Mouse (Mus musculus) hindbrain, embryonic 16.5 days (tissue): Measurements from ENCODE around the gene Pdcd2. TPM values are rescaled to one million over a fixed set of nuclear protein-coding genes. Genes with fewer than 3 reads are reported as not detected.
A peak's percentile ranks its signal among the peaks of the same experiment; 100 is the strongest.

ENCODE experiments used
- ATAC-seq: fragments of 200-750 bp; cut with Nextera tagmentation; 2 replicates; pipeline ENCODE4 v1.8.0; 2017; ENCODE audit warnings: moderate TSS enrichment, moderate library complexity
- H3K27ac ChIP-seq: fragments of 300-500 bp; sonication (generic); 2 replicates; pipeline ENCODE4 v1.5.1; 2014; ENCODE audit warnings: low read depth, mild to moderate bottlenecking, control low read depth, low read length, moderate library complexity
- H3K27me3 ChIP-seq: fragments of 300-500 bp; sonication (generic); replicated peaks from 2 replicates; pipeline ENCODE4 v1.6.1; 2014; ENCODE audit warnings: low read length; ENCODE audit not compliant: control insufficient read depth, insufficient read depth
- H3K36me3 ChIP-seq: fragments of 300-500 bp; sonication (generic); 2 replicates; pipeline ENCODE4 v1.6.1; 2014; ENCODE audit warnings: mild to moderate bottlenecking, low read length, moderate library complexity, mixed read lengths; ENCODE audit not compliant: control insufficient read depth, insufficient read depth
- H3K4me1 ChIP-seq: fragments of 300-500 bp; sonication (generic); 2 replicates; pipeline ENCODE4 v1.6.1; 2014; ENCODE audit warnings: low read depth, low read length; ENCODE audit not compliant: control insufficient read depth, insufficient read depth
- H3K4me2 ChIP-seq: fragments of 300-500 bp; sonication (generic); 2 replicates; pipeline ENCODE4 v1.6.1; 2014; ENCODE audit warnings: mild to moderate bottlenecking, low read length, control low read depth, moderate library complexity
- H3K4me3 ChIP-seq: fragments of 300-500 bp; sonication (generic); 2 replicates; pipeline ENCODE4 v1.5.1; 2014; ENCODE audit warnings: mild to moderate bottlenecking, low read length, control low read depth, moderate library complexity
- H3K9ac ChIP-seq: fragments of 300-500 bp; sonication (generic); 2 replicates; pipeline ENCODE4 v1.6.1; 2014; ENCODE audit warnings: low read depth, mild to moderate bottlenecking, control low read depth, low read length, moderate library complexity
- H3K9me3 ChIP-seq: fragments of 300-500 bp; sonication (generic); 2 replicates; pipeline ENCODE4 v1.6.1; 2014; ENCODE audit warnings: mild to moderate bottlenecking, low read length, moderate library complexity; ENCODE audit not compliant: control insufficient read depth
- WGBS: fragments of 180-500 bp; shearing (Covaris S2); extraction: QIAGEN DNeasy Blood & Tissue Kit; methylation state at CpG from one replicate; pipeline ENCODE4 v1.1.7; 2014; 5-methylcytosine and 5-hydroxymethylcytosine counted together
- polyA plus RNA-seq: library from polyadenylated mRNA; unstranded; fragments of >200 nt; fragmentation: Nextera tagmentation; extraction: Ambion mirVana; gene quantifications from 2 replicates; pipeline ENCODE4 v1.2.1, GENCODE M21; 2015

The Pdcd2 gene
- polyA plus RNA-seq, 1 experiment from 2014 or later = 55.0 TPM

GRCm38 (mm10) chr17:15540309-15540708, 13.2 kb upstream of the Pdcd2 start:
- H3K9me3 ChIP-seq = no peaks in the 10 kb centered on the region
- 73% methylated on average over 4 of the region's 4 CpGs for WGBS
- ATAC-seq = no peak
- H3K9ac ChIP-seq = no peak overlapping the region
- peaks cover 4% of the 10 kb centered on the region; the same call in 1 of the 2 replicates for H3K27me3 ChIP-seq
- no peak overlapping the region for H3K4me3 ChIP-seq
- H3K27ac ChIP-seq = no peak overlapping the region
- no peaks in the 10 kb centered on the region for H3K4me1 ChIP-seq
- no peaks in the 10 kb centered on the region for H3K36me3 ChIP-seq
- no peak overlapping the region for H3K4me2 ChIP-seq

GRCm38 (mm10) chr17:15536457-15536904, 9.4 kb upstream of the Pdcd2 start:
- H3K4me3 ChIP-seq = peak overlapping the region; percentile 47
- ATAC-seq = peak; percentile 71
- under 1% methylated on average over 33 of the region's 33 CpGs for WGBS

GRCm38 (mm10) chr17:15535943-15536342, 8.8 kb upstream of the Pdcd2 start:
- Histone ChIP-seq H3K27me3 (peaks cover 4% of the 10 kb centered on the region; the same call in 1 of the 2 replicates), H3K27ac (no peak overlapping the region), H3K4me2 (peak overlapping the region; percentile 83), H3K36me3 (no peaks in the 10 kb centered on the region), H3K4me3 (peak overlapping the region; percentile 47), H3K9me3 (no peaks in the 10 kb centered on the region), H3K4me1 (no peaks in the 10 kb centered on the region), H3K9ac (no peak overlapping the region)
- 0 out of 2 replicates have a peak, but pooled peaks have one; percentile 6 for ATAC-seq
- WGBS = 19% methylated on average over 8 of the region's 8 CpGs

More at GRCm38 (mm10) chr17:15536457-15536904, 9.4 kb upstream of the Pdcd2 start:
- H3K4me2 ChIP-seq = peak overlapping the region; percentile 83
- H3K36me3 ChIP-seq = no peaks in the 10 kb centered on the region
- H3K27me3 ChIP-seq = peaks cover 4% of the 10 kb centered on the region; the same call in 1 of the 2 replicates
- no peak overlapping the region for H3K27ac ChIP-seq
- no peaks in the 10 kb centered on the region for H3K9me3 ChIP-seq
- H3K9ac ChIP-seq = peak overlapping the region; percentile 58
- no peaks in the 10 kb centered on the region for H3K4me1 ChIP-seq

GRCm38 (mm10) chr17:15535162-15535800, 8.2 kb upstream of the Pdcd2 start:
- H3K9ac ChIP-seq = no peak overlapping the region
- H3K4me1 ChIP-seq = no peaks in the 10 kb centered on the region
- H3K36me3 ChIP-seq = no peaks in the 10 kb centered on the region
- peaks cover 4% of the 10 kb centered on the region; the same call in 1 of the 2 replicates for H3K27me3 ChIP-seq
- no peak overlapping the region for H3K4me3 ChIP-seq
- no peak overlapping the region for H3K4me2 ChIP-seq
- no peak for ATAC-seq
- 66% methylated on average over 10 of the region's 11 CpGs for WGBS
- no peaks in the 10 kb centered on the region for H3K9me3 ChIP-seq
- no peak overlapping the region for H3K27ac ChIP-seq

- Histone ChIP-seq H3K4me3 (no peak overlapping the region), H3K4me1 (peaks cover 14% of the 10 kb centered on the region), H3K27ac (no peak overlapping the region), H3K4me2 (no peak overlapping the region), H3K27me3 (no peaks in the 10 kb centered on the region), H3K36me3 (no peaks in the 10 kb centered on the region), H3K9me3 (no peaks in the 10 kb centered on the region), H3K9ac (no peak overlapping the region)
- WGBS = 5% methylated on average over 5 of the region's 5 CpGs
- ATAC-seq = no peak
These were observed 3.0 kb upstream of the Pdcd2 start for GRCm38 (mm10) chr17:15530141-15530540.

GRCm38 (mm10) chr17:15528887-15529286, 1.8 kb upstream of the Pdcd2 start:
- no peak for ATAC-seq
- H3K9ac ChIP-seq = no peak overlapping the region
- H3K4me3 ChIP-seq = no peak overlapping the region
- H3K9me3 ChIP-seq = no peaks in the 10 kb centered on the region
- WGBS = 80% methylated on average over 2 of the region's 2 CpGs
- H3K36me3 ChIP-seq = peaks cover 11% of the 10 kb centered on the region; the same call in 1 of the 2 replicates
- H3K4me2 ChIP-seq = no peak overlapping the region
- peaks cover 15% of the 10 kb centered on the region for H3K4me1 ChIP-seq
- H3K27ac ChIP-seq = no peak overlapping the region
- H3K27me3 ChIP-seq = no peaks in the 10 kb centered on the region

GRCm38 (mm10) chr17:15527811-15528136, 673 bp upstream of the Pdcd2 start:
- no peaks in the 10 kb centered on the region for H3K9me3 ChIP-seq
- WGBS = 64% methylated on average over 3 of the region's 3 CpGs
- no peak for ATAC-seq
- no peaks in the 10 kb centered on the region for H3K27me3 ChIP-seq
- peaks cover 15% of the 10 kb centered on the region for H3K4me1 ChIP-seq
- H3K36me3 ChIP-seq = peaks cover 12% of the 10 kb centered on the region
- peak overlapping the region; percentile 87; the same call in 1 of the 2 replicates for H3K27ac ChIP-seq
- H3K9ac ChIP-seq = peak overlapping the region; percentile 91; the same call in 1 of the 2 replicates
- peak overlapping the region; percentile 97 for H3K4me3 ChIP-seq
- H3K4me2 ChIP-seq = peak overlapping the region; percentile 83

- Histone ChIP-seq H3K27ac (peak overlapping the region; percentile 39; the same call in 1 of the 2 replicates), H3K36me3 (peaks cover 23% of the 10 kb centered on the region), H3K9ac (peak overlapping the region; percentile 91), H3K9me3 (no peaks in the 10 kb centered on the region), H3K4me1 (peaks cover 15% of the 10 kb centered on the region), H3K27me3 (no peaks in the 10 kb centered on the region), H3K4me2 (peak overlapping the region; percentile 83), H3K4me3 (peak overlapping the region; percentile 97)
- 12% methylated on average over 10 of the region's 10 CpGs for WGBS
- no peak for ATAC-seq
These were observed 797 bp downstream of the Pdcd2 start for GRCm38 (mm10) chr17:15526304-15526703.

- no peak overlapping the region for H3K27ac ChIP-seq
- H3K4me2 ChIP-seq = no peak overlapping the region
- ATAC-seq = no peak
- H3K27me3 ChIP-seq = no peaks in the 10 kb centered on the region
- WGBS = 100% methylated on average over 1 of the region's 1 CpGs
- no peak overlapping the region for H3K4me3 ChIP-seq
- H3K4me1 ChIP-seq = no peaks in the 10 kb centered on the region
- H3K9ac ChIP-seq = no peak overlapping the region
- no peaks in the 10 kb centered on the region for H3K9me3 ChIP-seq
- H3K36me3 ChIP-seq = peaks cover 68% of the 10 kb centered on the region
These were observed 8.3 kb downstream of the Pdcd2 start for GRCm38 (mm10) chr17:15518766-15519165.
